Mouse (Mus musculus) kidney, postnatal 25 days (tissue): ENCODE measurements around the gene Olfr871.
"Not testable (repeated sequence)": the region's sequence is repeated elsewhere in the genome, so short reads cannot be mapped to it uniquely, and the experiment has no call there.

Experiments
- DNase-seq, 2 experiments: peaks; one replicate each; pipeline ENCODE4 v3.0.0; 2021; ENCODE audit warnings: mixed read lengths in 2 of 2

Gene Olfr871

GRCm38 (mm10) chr9:20211907-20212306 is at the start of gene Olfr871:
Olfr871 (plus strand) TSS chr9:20212207.
- no peak for DNase-seq

- no peak for DNase-seq
Observed at GRCm38 (mm10) chr9:20173957-20174356, 38.0 kb upstream of the Olfr871 start, which contains the start of gene Olfr870. Olfr870 (minus strand) TSS chr9:20174057.

GRCm38 (mm10) chr9:20179463-20179862 is 32.5 kb upstream of the Olfr871 start:
- no peak for DNase-seq

- DNase-seq: no peak
Observed at GRCm38 (mm10) chr9:20202131-20202530, 9.9 kb upstream of the Olfr871 start.

- not testable (repeated sequence) for DNase-seq
Observed at GRCm38 (mm10) chr9:20203413-20203984, 8.5 kb upstream of the Olfr871 start.

- DNase-seq: no peak
Observed at GRCm38 (mm10) chr9:20210812-20211211, 1.2 kb upstream of the Olfr871 start.

- no peak for DNase-seq
Observed at GRCm38 (mm10) chr9:20211477-20211876, 530 bp upstream of the Olfr871 start.

GRCm38 (mm10) chr9:20236819-20237218 is 24.8 kb downstream of the Olfr871 start, which contains the start of gene Olfr872:
Olfr872 (plus strand) TSS chr9:20237119.
- DNase-seq: no peak

- no peak for DNase-seq
Observed at GRCm38 (mm10) chr9:20237378-20237777, 25.4 kb downstream of the Olfr871 start.
